Mouse (Mus musculus): ENCODE data around the gene Gpr132. TPM values are rescaled to one million over a fixed set of nuclear protein-coding genes. Genes with fewer than 3 reads are reported as not detected.
A peak's percentile ranks its signal among the peaks of the same experiment; 100 is the strongest.

The Gpr132 gene
- 256 and 265 TPM in 2 replicates for polyA plus RNA-seq (2012; rRNA removed)

- Histone ChIP-seq H3K27ac (ENCODE audit: control insufficient read depth, insufficient read depth, low read length) (peak within 1 kb of the TSS; percentile 76), H3K27me3 (ENCODE audit: control insufficient read depth, insufficient read depth, low read length) (no peaks in the 10 kb centered on the region), H3K4me3 (ENCODE audit: control insufficient read depth, insufficient read depth, low read length) (no peak within 1 kb of the TSS), H3K4me1 (replicated peaks; ENCODE audit: control insufficient read depth, insufficient read depth, low read length) (peaks cover 61% of the 10 kb centered on the region), H3K36me3 (ENCODE audit: control insufficient read depth, insufficient read depth, low read length) (no peaks in the 10 kb centered on the region)
- WGBS: 33% methylated on average over 13 of the region's 13 CpGs
- DNase-seq: peak; percentile 61
- TF ChIP-seq CTCF (IDR thresholded peaks at IDR 0.05; ENCODE audit: borderline replicate concordance, control insufficient read depth, extremely low read depth, insufficient read depth, low read length, poor library complexity): no peak
- TF ChIP-seq POLR2A (IDR thresholded peaks at IDR 0.05; ENCODE audit: control insufficient read depth, extremely low read depth, insufficient read depth, low read length, poor library complexity): 0 out of 2 replicates have a peak, but pooled peaks have one; percentile 10
These were observed at the start of gene Gpr132 for GRCm38 (mm10) chr12:112868178-112869087. TSS of gene Gpr132 (minus strand) at chr12:112868228.

- no peaks in the 10 kb centered on the region for H3K27me3 ChIP-seq (ENCODE audit: control insufficient read depth, insufficient read depth, low read length)
- peaks cover 39% of the 10 kb centered on the region for H3K4me1 ChIP-seq (replicated peaks; ENCODE audit: control insufficient read depth, insufficient read depth, low read length)
- no peak for DNase-seq
- H3K4me3 ChIP-seq (ENCODE audit: control insufficient read depth, insufficient read depth, low read length): no peak overlapping the region
- no peak overlapping the region for H3K27ac ChIP-seq (ENCODE audit: control insufficient read depth, insufficient read depth, low read length)
- TF ChIP-seq POLR2A (IDR thresholded peaks at IDR 0.05; ENCODE audit: control insufficient read depth, extremely low read depth, insufficient read depth, low read length, poor library complexity) (no peak), CTCF (IDR thresholded peaks at IDR 0.05; ENCODE audit: borderline replicate concordance, control insufficient read depth, extremely low read depth, insufficient read depth, low read length, poor library complexity) (no peak)
- WGBS: 34% methylated on average over 11 of the region's 11 CpGs
- H3K36me3 ChIP-seq (ENCODE audit: control insufficient read depth, insufficient read depth, low read length): no peaks in the 10 kb centered on the region
These were observed 49.5 kb upstream of the Gpr132 start for GRCm38 (mm10) chr12:112917486-112917885.

- Histone ChIP-seq H3K4me1 (replicated peaks; ENCODE audit: control insufficient read depth, insufficient read depth, low read length) (peaks cover 39% of the 10 kb centered on the region), H3K27me3 (ENCODE audit: control insufficient read depth, insufficient read depth, low read length) (no peaks in the 10 kb centered on the region), H3K36me3 (ENCODE audit: control insufficient read depth, insufficient read depth, low read length) (no peaks in the 10 kb centered on the region), H3K4me3 (ENCODE audit: control insufficient read depth, insufficient read depth, low read length) (no peak overlapping the region), H3K27ac (ENCODE audit: control insufficient read depth, insufficient read depth, low read length) (no peak overlapping the region)
- TF ChIP-seq CTCF (IDR thresholded peaks at IDR 0.05; ENCODE audit: borderline replicate concordance, control insufficient read depth, extremely low read depth, insufficient read depth, low read length, poor library complexity) (no peak), POLR2A (IDR thresholded peaks at IDR 0.05; ENCODE audit: control insufficient read depth, extremely low read depth, insufficient read depth, low read length, poor library complexity) (no peak)
- 94% methylated on average over 16 of the region's 16 CpGs for WGBS
- DNase-seq: no peak
These were observed 48.8 kb upstream of the Gpr132 start for GRCm38 (mm10) chr12:112916698-112917400.

GRCm38 (mm10) chr12:112915587-112915986, 47.6 kb upstream of the Gpr132 start:
- 85% methylated on average over 13 of the region's 13 CpGs for WGBS
- no peak for TF ChIP-seq POLR2A (IDR thresholded peaks at IDR 0.05; ENCODE audit: control insufficient read depth, extremely low read depth, insufficient read depth, low read length, poor library complexity)
- no peak for TF ChIP-seq CTCF (IDR thresholded peaks at IDR 0.05; ENCODE audit: borderline replicate concordance, control insufficient read depth, extremely low read depth, insufficient read depth, low read length, poor library complexity)
- H3K36me3 ChIP-seq (ENCODE audit: control insufficient read depth, insufficient read depth, low read length): no peaks in the 10 kb centered on the region
- no peak overlapping the region for H3K27ac ChIP-seq (ENCODE audit: control insufficient read depth, insufficient read depth, low read length)
- no peaks in the 10 kb centered on the region for H3K27me3 ChIP-seq (ENCODE audit: control insufficient read depth, insufficient read depth, low read length)
- H3K4me3 ChIP-seq (ENCODE audit: control insufficient read depth, insufficient read depth, low read length): no peak overlapping the region
- H3K4me1 ChIP-seq (replicated peaks; ENCODE audit: control insufficient read depth, insufficient read depth, low read length): peaks cover 39% of the 10 kb centered on the region
- no peak for DNase-seq

- WGBS: 25% methylated on average over 11 of the region's 11 CpGs
- Histone ChIP-seq H3K4me3 (ENCODE audit: control insufficient read depth, insufficient read depth, low read length) (no peak overlapping the region), H3K27me3 (ENCODE audit: control insufficient read depth, insufficient read depth, low read length) (no peaks in the 10 kb centered on the region), H3K36me3 (ENCODE audit: control insufficient read depth, insufficient read depth, low read length) (no peaks in the 10 kb centered on the region), H3K4me1 (replicated peaks; ENCODE audit: control insufficient read depth, insufficient read depth, low read length) (peaks cover 39% of the 10 kb centered on the region), H3K27ac (ENCODE audit: control insufficient read depth, insufficient read depth, low read length) (no peak overlapping the region)
- TF ChIP-seq CTCF (IDR thresholded peaks at IDR 0.05; ENCODE audit: borderline replicate concordance, control insufficient read depth, extremely low read depth, insufficient read depth, low read length, poor library complexity) (no peak), POLR2A (IDR thresholded peaks at IDR 0.05; ENCODE audit: control insufficient read depth, extremely low read depth, insufficient read depth, low read length, poor library complexity) (no peak)
- DNase-seq: peak; percentile 63
These were observed 46.5 kb upstream of the Gpr132 start for GRCm38 (mm10) chr12:112914527-112914926.

GRCm38 (mm10) chr12:112912951-112913745, 45.1 kb upstream of the Gpr132 start:
- no peak for TF ChIP-seq POLR2A (IDR thresholded peaks at IDR 0.05; ENCODE audit: control insufficient read depth, extremely low read depth, insufficient read depth, low read length, poor library complexity)
- TF ChIP-seq CTCF (IDR thresholded peaks at IDR 0.05; ENCODE audit: borderline replicate concordance, control insufficient read depth, extremely low read depth, insufficient read depth, low read length, poor library complexity): no peak
- no peaks in the 10 kb centered on the region for H3K27me3 ChIP-seq (ENCODE audit: control insufficient read depth, insufficient read depth, low read length)
- no peaks in the 10 kb centered on the region for H3K36me3 ChIP-seq (ENCODE audit: control insufficient read depth, insufficient read depth, low read length)
- H3K4me1 ChIP-seq (replicated peaks; ENCODE audit: control insufficient read depth, insufficient read depth, low read length): peaks cover 34% of the 10 kb centered on the region
- 71% methylated on average over 28 of the region's 28 CpGs for WGBS
- no peak overlapping the region for H3K27ac ChIP-seq (ENCODE audit: control insufficient read depth, insufficient read depth, low read length)
- DNase-seq: peak; percentile 18
- no peak overlapping the region for H3K4me3 ChIP-seq (ENCODE audit: control insufficient read depth, insufficient read depth, low read length)

Measured in thymus, adult 2 months (tissue).